Mouse (Mus musculus) urinary bladder, postnatal 0 days (tissue): ENCODE results near the gene Kprp. TPM values are rescaled to one million over a fixed set of nuclear protein-coding genes. Genes with fewer than 3 reads are reported as not detected.

Experiments
- polyA plus RNA-seq: library from polyadenylated mRNA; unstranded; fragments of >200 nt; fragmentation: Nextera tagmentation; extraction: Ambion mirVana; gene quantifications from 2 replicates; pipeline ENCODE4 v1.2.1, GENCODE M21; 2015

The Kprp gene
- not detected in 2 replicates for polyA plus RNA-seq

GRCm38 (mm10) chr3:92827108-92827507 is at the start of gene Kprp:
TSS of gene Kprp (minus strand) at chr3:92827247.

GRCm38 (mm10) chr3:92870116-92870515 is 43.1 kb upstream of the Kprp start, which contains the start of gene 2310050C09Rik:
TSS of gene 2310050C09Rik (minus strand) at chr3:92870216.

GRCm38 (mm10) chr3:92851186-92851585 is 24.1 kb upstream of the Kprp start, which contains the start of gene Lce1l:
TSS of gene Lce1l (minus strand) at chr3:92851286.

GRCm38 (mm10) chr3:92807791-92808190 is 19.3 kb downstream of the Kprp start, which contains the start of gene Lce1k:
TSS of gene Lce1k (minus strand) at chr3:92807891.

GRCm38 (mm10) chr3:92790414-92790813 is 36.6 kb downstream of the Kprp start, which contains the start of gene Lce1j:
TSS of gene Lce1j (minus strand) at chr3:92790514.

GRCm38 (mm10) chr3:92778799-92779198 is 48.2 kb downstream of the Kprp start, which contains the start of gene Lce1i:
TSS of gene Lce1i (minus strand) at chr3:92778899.

Other genes starting within 250 kb of the Kprp start
- not detected in 2 replicates for gene Smcp, start 238.2 kb downstream of the Kprp start, polyA plus RNA-seq
- 0.31 TPM in 1 of 2 replicates, not detected in the other for gene 2210017I01Rik, start 219.8 kb downstream of the Kprp start, polyA plus RNA-seq
- gene Lce6a, start 205.6 kb downstream of the Kprp start, polyA plus RNA-seq: 2.0 and 3.0 TPM in 2 replicates
- gene Lce1a1, start 178.9 kb downstream of the Kprp start, polyA plus RNA-seq: 0.19 TPM in 1 of 2 replicates, not detected in the other
- not detected in 2 replicates for gene Lce1b, start 170.3 kb downstream of the Kprp start, polyA plus RNA-seq
- gene Lce1a2, start 156.9 kb downstream of the Kprp start, polyA plus RNA-seq: not detected in 2 replicates
- not detected in 2 replicates for gene Lce1c, start 148.0 kb downstream of the Kprp start, polyA plus RNA-seq
- gene Lce1d, start 140.0 kb downstream of the Kprp start, polyA plus RNA-seq: not detected in 2 replicates
- not detected in 2 replicates for gene Lce1e, start 118.2 kb downstream of the Kprp start, polyA plus RNA-seq
- not detected in 2 replicates for gene Lce1f, start 106.9 kb downstream of the Kprp start, polyA plus RNA-seq
- gene Gm38119, start 88.2 kb downstream of the Kprp start, polyA plus RNA-seq: not detected in 2 replicates
- gene Lce1g, start 74.9 kb downstream of the Kprp start, polyA plus RNA-seq: not detected in 2 replicates
- not detected in 2 replicates for gene Lce1h, start 62.2 kb downstream of the Kprp start, polyA plus RNA-seq
- not detected in 2 replicates for gene Lce1i, start 48.3 kb downstream of the Kprp start, polyA plus RNA-seq
- gene Lce1j, start 36.7 kb downstream of the Kprp start, polyA plus RNA-seq: not detected in 2 replicates
- not detected in 2 replicates for gene Lce1k, start 19.4 kb downstream of the Kprp start, polyA plus RNA-seq
- gene Lce1l, start 24.0 kb upstream of the Kprp start, polyA plus RNA-seq: not detected in 2 replicates
- not detected in 2 replicates for gene 2310050C09Rik, start 43.0 kb upstream of the Kprp start, polyA plus RNA-seq
- not detected in 2 replicates for gene Lce3a, start 99.0 kb upstream of the Kprp start, polyA plus RNA-seq
- not detected in 2 replicates for gene Lce3b, start 105.7 kb upstream of the Kprp start, polyA plus RNA-seq
- gene Lce3c, start 117.2 kb upstream of the Kprp start, polyA plus RNA-seq: 0.44 TPM in 1 of 2 replicates, not detected in the other
- not detected in 2 replicates for gene Lce3d, start 130.1 kb upstream of the Kprp start, polyA plus RNA-seq
- not detected in 2 replicates for gene Lce3e, start 139.8 kb upstream of the Kprp start, polyA plus RNA-seq
- 0.53 TPM in 1 of 2 replicates, not detected in the other for gene Lce3f, start 165.0 kb upstream of the Kprp start, polyA plus RNA-seq
- 0.23 and 0.30 TPM in 2 replicates for gene Crct1, start 188.4 kb upstream of the Kprp start, polyA plus RNA-seq
- gene Lce1m, start 191.8 kb upstream of the Kprp start, polyA plus RNA-seq: not detected in 2 replicates
- not detected in 2 replicates for gene Gm4858, start 241.6 kb upstream of the Kprp start, polyA plus RNA-seq